Comparison of ENCODE assay signal across 8 mouse cellular contexts in genomic region chr2:130295331-130296133, GRCm38 (mm10). TPM values are rescaled to one million over a fixed set of nuclear protein-coding genes. Genes with fewer than 3 reads are reported as not detected.
DNase-seq lines count a peak whose midpoint lies in the region; ATAC-seq and TF ChIP-seq lines count a peak whose summit lies in the region.

No protein-coding gene starts in this region.

- peak; percentile 81 for TF ChIP-seq CTCF in Patski (IDR thresholded peaks at IDR 0.05)

- H3K36me3 ChIP-seq in embryonic facial prominence, embryonic 13.5 days, result peaks cover 22% of the 10 kb centered on the region
- H3K36me3 ChIP-seq in hindbrain, embryonic 10.5 days, result peaks cover 22% of the 10 kb centered on the region
- peaks cover 20% of the 10 kb centered on the region; the same call in 1 of the 2 replicates for H3K36me3 ChIP-seq in limb, embryonic 12.5 days
- no peaks in the 10 kb centered on the region for H3K36me3 ChIP-seq in myocyte (ENCODE audit: control insufficient read depth, insufficient read depth)

- no peak overlapping the region for H3ac ChIP-seq in myocyte (ENCODE audit: control insufficient read depth, insufficient read length)

- CTCF ChIA-PET in Patski (lab: Charles Lee), result interaction anchor here (1.3 kb wide), 1 partner anchor 116 kb away, joined by 4 read pairs; no protein-coding TSS in a partner anchor

- peaks cover 45% of the 10 kb centered on the region for H3K4me1 ChIP-seq in embryonic facial prominence, embryonic 13.5 days
- peaks cover 52% of the 10 kb centered on the region for H3K4me1 ChIP-seq in hindbrain, embryonic 10.5 days (replicated peaks)
- H3K4me1 ChIP-seq in limb, embryonic 12.5 days (replicated peaks), result peaks cover 32% of the 10 kb centered on the region

- H3K27me3 ChIP-seq in Patski (no peaks in the 10 kb centered on the region), myocyte (ENCODE audit: control insufficient read depth, insufficient read depth, insufficient read length) (peaks cover 25% of the 10 kb centered on the region)
- H3K27me3 ChIP-seq in embryonic facial prominence, embryonic 13.5 days, result peaks cover 14% of the 10 kb centered on the region
- H3K27me3 ChIP-seq in hindbrain, embryonic 10.5 days (ENCODE audit: insufficient read depth, poor library complexity, severe bottlenecking), result peaks cover 58% of the 10 kb centered on the region
- H3K27me3 ChIP-seq in limb, embryonic 12.5 days, result peaks cover 60% of the 10 kb centered on the region

- peak overlapping the region; percentile 72 for H3K27ac ChIP-seq in embryonic facial prominence, embryonic 13.5 days
- H3K27ac ChIP-seq in hindbrain, embryonic 10.5 days, result peak overlapping the region; percentile 91
- H3K27ac ChIP-seq in limb, embryonic 12.5 days, result peak overlapping the region; percentile 45; the same call in 1 of the 2 replicates

- peak overlapping the region; percentile 84 for H3K9ac ChIP-seq in embryonic facial prominence, embryonic 13.5 days
- H3K9ac ChIP-seq in limb, embryonic 12.5 days (replicated peaks), result peak overlapping the region; percentile 83

- peak overlapping the region; percentile 76 for H3K4me2 ChIP-seq in embryonic facial prominence, embryonic 13.5 days
- peak overlapping the region; percentile 73 for H3K4me2 ChIP-seq in limb, embryonic 12.5 days
- peak overlapping the region; percentile 38 for H3K4me2 ChIP-seq in myocyte (ENCODE audit: low read depth)

- peak; percentile 27 for DNase-seq in cerebellum, adult 11 months
- DNase-seq in Patski (ENCODE audit: low read depth, low spot score), result no peak
- peak; percentile 67 for DNase-seq in hindbrain, embryonic 10.5 days (ENCODE audit: low spot score)
- peak; percentile 53 for DNase-seq in testis, postnatal 14 days (ENCODE audit: low spot score)

- no peaks in the 10 kb centered on the region for H3K79me2 ChIP-seq in myocyte (ENCODE audit: control insufficient read depth, insufficient read depth)

- no peak for TF ChIP-seq POLR2A in myocyte (IDR thresholded peaks at IDR 0.05; ENCODE audit: insufficient read length, low read depth)

- WGBS in embryonic facial prominence, embryonic 13.5 days, result under 1% methylated on average over 40 of the region's 99 CpGs
- under 1% methylated on average over 84 of the region's 99 CpGs for WGBS in hindbrain, embryonic 10.5 days
- under 1% methylated on average over 68 of the region's 99 CpGs for WGBS in limb, embryonic 12.5 days

- in situ Hi-C loops in Patski (cut with MboI; ENCODE audit: low pct_unique_long_range_greater_than_20kb), result no loop called here

- no peaks in the 10 kb centered on the region for H3K9me3 ChIP-seq in embryonic facial prominence, embryonic 13.5 days
- no peaks in the 10 kb centered on the region for H3K9me3 ChIP-seq in hindbrain, embryonic 10.5 days
- H3K9me3 ChIP-seq in limb, embryonic 12.5 days, result no peaks in the 10 kb centered on the region

- POLR2A ChIA-PET in Patski (lab: Charles Lee), result no interaction called here

- peak overlapping the region; percentile 69 for H3K4me3 ChIP-seq in embryonic facial prominence, embryonic 13.5 days
- peak overlapping the region; percentile 74 for H3K4me3 ChIP-seq in hindbrain, embryonic 10.5 days
- H3K4me3 ChIP-seq in limb, embryonic 12.5 days (replicated peaks), result peak overlapping the region; percentile 82
- no peak overlapping the region for H3K4me3 ChIP-seq in myocyte

- ATAC-seq in cerebellum, adult (ENCODE audit: insufficient number of reproducible peaks, low FRiP score, low TSS enrichment), result no peak
- peak; percentile 20 for ATAC-seq in Patski
- peak; percentile 53 for ATAC-seq in embryonic facial prominence, embryonic 13.5 days (ENCODE audit: insufficient number of reproducible peaks, insufficient read depth, low FRiP score, low TSS enrichment, low read depth)
- peak; percentile 43 for ATAC-seq in limb, embryonic 12.5 days (ENCODE audit: insufficient number of reproducible peaks, insufficient read depth, low FRiP score, low TSS enrichment, low read depth)

TF ChIP-seq in myocyte, 11 proteins besides CTCF, POLR2A, EP300 and RAD21:
- TF ChIP-seq MYOG (IDR thresholded peaks at IDR 0.05; ENCODE audit: control insufficient read depth in 1 of 3, insufficient read depth in 1 of 3, insufficient read length in 2 of 3, low read depth in 2 of 3), result no peak
- no peak for TF ChIP-seq TCF12 (IDR thresholded peaks at IDR 0.05; ENCODE audit: insufficient read depth, poor library complexity, severe bottlenecking)
- TF ChIP-seq MAX (IDR thresholded peaks at IDR 0.05; ENCODE audit: low read depth), result no peak
- no peak for TF ChIP-seq USF1 (IDR thresholded peaks at IDR 0.05; ENCODE audit: low read depth)
- no peak for TF ChIP-seq POLR2AphosphoS2 (IDR thresholded peaks at IDR 0.05; ENCODE audit: insufficient read length, low read depth)
- no peak for TF ChIP-seq MYOD1 (IDR thresholded peaks at IDR 0.05; ENCODE audit: control insufficient read depth in 1 of 3, insufficient read length in 2 of 3, low read depth in 2 of 3)
- TF ChIP-seq CEBPB (IDR thresholded peaks at IDR 0.05; ENCODE audit: insufficient read depth, poor library complexity, severe bottlenecking), result no peak
- no peak for TF ChIP-seq REST (IDR thresholded peaks at IDR 0.05; ENCODE audit: insufficient read depth, insufficient read length)
- TF ChIP-seq SRF (IDR thresholded peaks at IDR 0.05; ENCODE audit: control insufficient read depth, insufficient read length, low read depth), result no peak
- no peak for TF ChIP-seq E2F4 (IDR thresholded peaks at IDR 0.05; ENCODE audit: insufficient read depth)
- no peak for TF ChIP-seq TCF3 (IDR thresholded peaks at IDR 0.05; ENCODE audit: insufficient read length, low read depth)

RNA-seq across cellular contexts. Expression of gene Ebf4, which starts 0.6 kb away (rescaled TPM):
- polyA plus RNA-seq in Patski (2021) (18.9 TPM), myocyte (2012; fragmentation: generic; extraction: Trizol) (0.10 TPM)
- 3.9 and 4.8 TPM in 2 replicates for polyA plus RNA-seq in embryonic facial prominence, embryonic 13.5 days (2015; fragmentation: Nextera tagmentation; extraction: Ambion mirVana)
- polyA plus RNA-seq in hindbrain, embryonic 10.5 days (2016; fragmentation: Nextera tagmentation; extraction: Ambion mirVana), result 0.95 and 0.98 TPM in 2 replicates
- polyA plus RNA-seq in limb, embryonic 12.5 days (2016; fragmentation: Nextera tagmentation; extraction: Ambion mirVana), result 2.1 and 3.6 TPM in 2 replicates

RNA-seq across cellular contexts. Expression of gene Idh3b, which starts 11.2 kb away (rescaled TPM):
- polyA plus RNA-seq in Patski (2021), result 267 TPM
- polyA plus RNA-seq in embryonic facial prominence, embryonic 13.5 days (2015; fragmentation: Nextera tagmentation; extraction: Ambion mirVana), result 151 and 158 TPM in 2 replicates
- 126 and 130 TPM in 2 replicates for polyA plus RNA-seq in hindbrain, embryonic 10.5 days (2016; fragmentation: Nextera tagmentation; extraction: Ambion mirVana)
- polyA plus RNA-seq in limb, embryonic 12.5 days (2016; fragmentation: Nextera tagmentation; extraction: Ambion mirVana), result 141 and 144 TPM in 2 replicates
- 137 TPM for polyA plus RNA-seq in myocyte (2012; fragmentation: generic; extraction: Trizol)

RNA-seq across cellular contexts. Expression of gene Nop56, which starts 21.3 kb away (rescaled TPM):
- 139 TPM for polyA plus RNA-seq in Patski (2021)
- polyA plus RNA-seq in embryonic facial prominence, embryonic 13.5 days (2015; fragmentation: Nextera tagmentation; extraction: Ambion mirVana), result 300 and 333 TPM in 2 replicates
- polyA plus RNA-seq in hindbrain, embryonic 10.5 days (2016; fragmentation: Nextera tagmentation; extraction: Ambion mirVana), result 297 and 412 TPM in 2 replicates
- polyA plus RNA-seq in limb, embryonic 12.5 days (2016; fragmentation: Nextera tagmentation; extraction: Ambion mirVana), result 391 and 407 TPM in 2 replicates
- polyA plus RNA-seq in myocyte (2012; fragmentation: generic; extraction: Trizol), result 105 TPM
